Mouse (Mus musculus): ENCODE measurements around the gene Ptma.

GRCm38 (mm10) chr1:86522286-86522871 is 4.1 kb upstream of the Ptma start:
- no peak for TF ChIP-seq CTCF (IDR thresholded peaks at IDR 0.05; ENCODE audit: extremely low read depth, insufficient read length, insufficient replicate concordance, low read depth, low read length)
- no peak for TF ChIP-seq POLR2A (IDR thresholded peaks at IDR 0.05; ENCODE audit: low read depth, low read length)

Measured in small intestine, adult 2 months (tissue).